Mouse (Mus musculus) gonadal fat pad, adult 2 months (tissue): ENCODE results near the gene Tbc1d30. TPM values are rescaled to one million over a fixed set of nuclear protein-coding genes. Genes with fewer than 3 reads are reported as not detected.
"Not testable (repeated sequence)": the region's sequence is repeated elsewhere in the genome, so short reads cannot be mapped to it uniquely, and the experiment has no call there.

ENCODE experiments used
- DNase-seq: peaks from one replicate; pipeline ENCODE4 v3.0.0-alpha.2; 2012; ENCODE audit warnings: low read depth
- polyA plus RNA-seq: library from polyadenylated mRNA; depleted of rRNA; stranded (reverse); fragments of >200 nt; gene quantifications from 2 replicates; pipeline ENCODE4 v1.2.3, GENCODE M21; 2012

Tbc1d30 gene
- polyA plus RNA-seq, 1 experiment, result 7.3 TPM

DNA sequence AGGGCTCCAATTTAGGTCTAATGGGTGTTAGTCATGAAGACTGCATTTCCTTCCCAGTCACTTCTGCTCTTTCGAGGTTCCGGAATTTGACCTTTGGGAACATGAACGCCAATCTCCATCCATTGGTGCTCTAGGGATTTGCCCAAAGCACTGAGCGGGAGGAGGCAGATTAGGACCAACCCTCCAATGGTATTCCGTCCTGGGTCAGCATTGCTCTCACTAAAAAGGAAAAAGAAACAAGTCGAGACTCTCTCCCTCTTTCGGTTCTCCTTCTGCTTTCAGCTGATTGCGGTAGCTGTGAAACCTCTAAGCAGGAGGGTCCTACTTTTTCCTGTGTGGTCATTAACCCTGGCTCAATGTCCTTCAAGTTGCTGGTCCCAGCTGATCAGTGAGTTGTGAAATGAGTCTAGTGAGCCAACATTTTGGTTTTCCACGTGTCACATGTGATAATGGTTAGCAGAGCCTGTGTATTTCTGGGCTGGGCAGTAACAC, 14.7 kb upstream of the Tbc1d30 start:
- no peak for DNase-seq

DNA sequence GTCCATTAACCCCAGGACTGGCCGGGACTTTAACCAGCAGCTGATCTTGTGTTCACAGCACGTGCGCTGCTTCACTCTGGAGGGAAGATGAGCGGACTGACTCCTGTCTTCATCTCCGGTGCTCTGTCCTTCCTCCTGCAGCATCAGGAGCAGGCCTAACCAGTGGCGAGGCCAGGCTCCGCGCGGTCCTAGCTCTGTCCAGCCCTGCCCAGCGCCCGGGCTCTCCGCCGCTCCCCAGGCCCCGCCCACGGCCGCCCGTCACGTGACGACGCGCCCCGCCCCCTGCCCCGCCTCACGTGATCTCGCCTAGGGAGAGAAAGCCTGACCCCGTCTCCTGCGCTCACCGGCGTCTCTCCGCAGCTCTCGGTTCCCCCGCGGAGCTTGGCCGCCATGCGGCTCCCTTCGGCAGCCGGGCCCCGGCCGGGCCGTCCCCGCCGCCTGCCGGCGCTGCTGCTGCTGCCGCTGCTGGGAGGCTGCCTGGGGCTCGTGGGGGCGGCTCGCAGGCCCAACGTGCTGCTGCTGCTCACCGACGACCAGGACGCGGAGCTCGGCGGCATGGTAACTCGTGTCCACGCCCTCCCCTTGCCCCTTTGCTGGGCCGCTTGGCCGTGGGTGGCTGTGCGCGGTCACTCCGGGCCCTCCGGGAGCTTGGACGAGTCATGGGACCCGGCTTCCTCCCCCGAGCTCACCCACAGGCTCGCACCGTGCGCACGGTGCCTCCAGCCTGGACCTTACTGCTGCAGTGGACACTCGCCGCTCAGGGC, 13.9 kb upstream of the Tbc1d30 start, which contains the start of gene Gns:
TSS of gene Gns (plus strand) at position 290 of the 764 bp plus-strand sequence.
- no peak for DNase-seq

DNA sequence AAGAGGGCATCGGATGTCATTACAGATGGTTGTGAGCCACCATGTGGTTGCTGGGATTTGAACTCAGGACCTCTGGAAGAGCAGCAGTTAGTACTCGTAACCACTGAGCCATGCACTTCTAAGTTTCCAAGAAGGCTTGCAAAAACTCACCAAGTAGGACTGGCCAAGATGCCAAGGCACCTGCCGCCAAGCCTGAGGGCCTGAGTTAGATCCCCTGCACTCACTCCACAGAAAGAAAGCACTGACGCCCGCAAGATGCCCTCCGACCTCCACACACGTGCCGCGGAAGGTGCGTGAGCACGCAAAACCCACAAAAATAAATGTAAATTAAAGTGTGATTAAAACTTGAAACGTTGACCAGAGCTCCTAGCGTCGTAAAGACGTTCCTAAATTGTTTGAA, 13.2 kb upstream of the Tbc1d30 start:
- DNase-seq, result no peak

DNA sequence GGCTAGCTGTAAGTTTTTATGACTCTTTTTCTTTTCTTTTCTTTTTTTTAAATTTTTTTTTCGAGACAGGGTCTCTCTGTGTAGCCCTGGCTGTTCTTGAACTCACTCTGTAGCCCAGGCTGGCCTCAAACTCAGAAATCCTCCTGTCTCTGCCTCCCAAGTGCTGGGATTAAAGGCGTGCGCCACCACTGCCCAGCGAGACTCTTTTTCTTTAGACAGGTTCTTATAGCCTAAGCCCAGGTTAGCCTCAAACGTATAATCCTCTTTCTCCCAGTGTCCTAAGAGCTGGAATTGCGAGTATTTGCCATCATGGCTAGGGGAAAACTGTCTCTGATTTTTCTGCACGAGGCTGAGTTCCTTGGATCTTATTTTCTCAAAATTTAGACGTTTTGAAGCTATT, 12.1 kb upstream of the Tbc1d30 start:
- no peak for DNase-seq

DNA sequence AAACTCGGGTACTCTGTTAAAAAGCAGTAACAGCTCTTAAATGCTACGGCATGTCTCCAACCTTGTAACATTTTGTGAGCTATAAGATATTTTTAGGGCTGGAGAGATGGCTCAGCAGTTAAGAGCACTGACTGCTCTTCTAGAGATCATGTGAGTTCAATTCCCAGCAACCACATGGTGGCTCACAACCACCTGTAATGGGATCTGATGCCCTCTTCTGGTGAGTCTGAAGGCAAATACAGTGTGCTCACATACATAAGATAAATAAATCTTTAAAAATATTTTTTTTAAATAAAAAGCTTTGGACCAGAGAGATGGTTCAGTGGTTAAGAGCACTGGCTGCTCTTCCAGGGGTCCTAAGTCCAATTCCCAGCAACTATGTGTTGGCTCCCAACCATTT, 9.3 kb upstream of the Tbc1d30 start:
- DNase-seq, result no peak

DNA sequence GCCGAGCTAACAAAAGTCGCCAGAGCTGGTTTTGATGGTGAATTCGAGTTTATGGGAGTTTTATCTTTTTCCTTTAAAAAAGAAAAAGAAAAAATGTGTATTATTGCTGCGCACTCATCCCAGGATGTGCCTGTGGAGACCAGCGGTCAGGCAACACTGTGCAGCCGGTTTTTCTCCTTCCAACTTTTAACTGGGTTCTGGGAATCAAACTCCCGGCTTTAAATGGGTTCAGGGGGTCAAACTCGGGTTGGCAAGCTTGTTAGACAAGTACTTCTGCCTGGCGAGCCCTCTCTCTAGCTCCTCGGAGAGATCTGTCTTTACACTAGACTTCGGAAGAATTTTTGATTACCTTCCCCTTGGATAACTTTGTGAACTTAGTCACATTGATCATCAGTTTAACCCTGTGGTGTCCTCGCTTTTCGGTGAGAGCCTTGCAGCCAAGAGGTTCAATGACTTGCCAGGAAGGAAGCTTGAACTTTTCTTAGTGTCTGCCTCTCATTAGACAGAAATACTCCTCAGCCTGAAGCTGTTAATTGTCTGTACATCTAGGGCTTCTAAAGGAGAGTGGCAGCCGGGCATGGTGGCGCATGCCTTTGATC, 713 bp upstream of the Tbc1d30 start:
- DNase-seq, result no peak

DNA sequence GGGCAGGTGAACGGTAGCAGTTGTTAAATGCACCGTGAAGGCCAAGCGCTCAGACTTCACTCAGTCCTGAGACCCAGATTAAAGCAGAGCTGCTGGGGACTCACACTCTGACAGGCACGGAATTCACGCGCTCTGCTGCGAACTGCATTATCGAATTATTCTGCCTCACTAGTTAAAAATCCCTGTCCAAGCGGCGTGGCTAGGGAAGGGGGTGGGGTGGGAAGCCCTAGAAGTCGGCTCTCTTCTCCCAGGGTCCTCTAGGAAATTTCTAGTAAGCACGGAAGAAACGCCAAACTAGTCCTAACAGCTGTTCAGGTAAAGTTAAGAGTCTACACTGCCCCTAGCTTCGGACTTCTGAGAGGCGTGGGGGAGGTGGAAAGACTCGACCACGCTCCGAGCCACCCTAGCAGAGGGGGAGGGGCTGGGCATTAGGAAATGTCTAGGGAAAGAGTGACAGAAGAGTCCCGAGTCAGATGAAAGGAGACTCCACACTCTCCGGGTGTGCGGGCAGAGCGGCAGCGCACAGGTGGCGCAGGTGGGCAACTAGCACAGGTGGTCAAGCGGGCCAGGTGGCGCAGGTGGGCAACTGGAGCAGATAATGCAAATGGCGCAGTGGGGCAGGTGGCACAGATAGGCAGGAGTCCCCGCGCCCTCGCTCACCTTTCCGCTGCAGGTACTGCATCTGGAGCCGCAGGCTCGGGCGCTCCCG, 567 bp downstream of the Tbc1d30 start:
- DNase-seq, result no peak

DNA sequence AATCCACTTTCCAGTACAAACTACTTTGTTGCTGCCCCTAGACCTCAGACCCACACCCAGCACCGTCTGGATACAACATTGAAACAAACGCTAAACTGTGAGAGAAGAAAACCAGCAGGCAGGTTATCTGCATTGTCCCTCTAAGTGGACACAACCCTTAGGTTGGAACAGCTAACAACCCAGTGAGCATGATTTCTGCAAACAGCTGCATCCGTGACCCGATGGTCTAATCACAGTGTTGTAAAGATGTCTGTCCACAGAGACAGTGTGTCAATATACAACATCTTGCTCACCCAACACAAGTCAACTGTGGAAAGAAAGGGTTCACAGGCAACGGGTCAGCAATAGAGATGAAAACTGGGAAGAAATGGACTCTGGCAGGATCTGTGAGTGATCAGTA, 1.8 kb downstream of the Tbc1d30 start:
- DNase-seq, result no peak

DNA sequence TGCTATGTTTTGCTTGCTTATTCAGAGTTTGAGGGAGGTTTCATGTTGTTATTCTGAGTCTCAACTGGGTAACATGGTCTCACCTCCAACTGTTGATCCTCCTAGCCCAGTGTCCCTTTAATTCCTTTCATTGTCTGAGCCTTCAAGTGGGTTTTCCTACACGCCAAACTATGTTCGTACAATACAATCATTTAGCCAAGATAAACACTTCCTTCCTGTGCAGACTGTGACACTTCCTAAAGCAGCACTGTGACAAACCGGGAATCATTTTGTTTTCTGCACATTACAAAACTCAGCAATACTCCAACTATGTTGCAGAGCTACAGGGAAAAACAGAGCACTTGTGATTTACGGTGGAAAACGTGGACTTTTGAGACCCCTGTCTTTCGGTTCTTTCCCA, 7.2 kb downstream of the Tbc1d30 start:
- no peak for DNase-seq

DNA sequence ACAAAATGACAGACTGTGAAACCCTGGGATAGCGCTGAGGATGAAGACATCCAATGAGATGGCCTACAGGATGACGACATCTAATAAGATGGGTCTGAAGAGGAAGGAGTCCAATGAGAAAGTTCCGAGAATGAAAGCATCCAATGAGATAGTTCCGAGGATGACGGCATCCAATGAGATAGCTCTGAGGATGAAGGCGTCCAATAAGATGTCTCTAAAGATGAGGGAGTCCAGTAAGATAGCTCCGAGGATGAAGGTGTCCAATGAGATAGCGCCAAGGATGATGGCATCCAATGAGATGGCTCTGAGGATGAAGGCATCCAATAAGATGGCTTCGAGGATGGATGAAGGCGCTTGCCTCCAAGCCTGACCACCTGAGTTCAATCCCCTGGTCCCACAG, 8.8 kb downstream of the Tbc1d30 start:
- DNase-seq, result no peak

DNA sequence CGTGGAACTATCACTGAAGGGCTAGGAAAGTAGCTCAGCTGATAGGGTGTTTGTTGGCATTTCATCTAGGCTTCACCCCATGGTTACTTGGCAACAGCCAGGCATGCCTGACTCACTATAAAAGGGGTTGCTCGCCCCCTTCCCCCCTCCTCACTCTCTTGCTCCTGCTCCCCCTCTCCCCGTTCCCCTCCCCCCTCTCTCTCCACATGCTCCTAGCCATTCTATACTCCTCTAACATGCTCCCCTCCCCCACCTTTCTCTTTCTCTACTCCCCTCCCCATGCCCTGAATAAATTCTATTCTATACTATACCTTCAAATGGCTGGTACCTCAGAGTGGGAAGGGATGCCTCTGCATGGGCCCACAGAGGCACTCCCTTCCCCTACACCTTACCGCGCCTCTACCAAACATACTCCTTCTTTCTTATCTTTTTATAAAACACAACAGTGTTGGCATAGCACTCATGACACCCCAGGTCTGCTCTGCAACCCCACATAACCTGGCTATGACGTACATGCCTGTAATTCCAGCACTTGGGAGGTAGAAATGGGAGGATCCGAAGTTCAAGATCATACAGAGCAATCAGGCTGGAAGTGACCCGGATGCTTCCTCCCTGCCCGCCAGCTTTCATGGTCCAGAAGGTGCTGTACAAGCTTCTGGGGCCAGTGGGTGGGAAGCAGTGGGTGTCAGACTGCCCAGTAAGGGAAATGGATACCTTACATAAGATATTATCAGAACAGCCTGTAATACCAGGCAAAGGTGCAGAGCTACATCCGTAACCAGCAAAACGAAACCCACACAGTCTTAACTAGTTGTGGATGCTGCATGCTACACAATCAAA, 10.1 kb downstream of the Tbc1d30 start:
- no peak for DNase-seq

DNA sequence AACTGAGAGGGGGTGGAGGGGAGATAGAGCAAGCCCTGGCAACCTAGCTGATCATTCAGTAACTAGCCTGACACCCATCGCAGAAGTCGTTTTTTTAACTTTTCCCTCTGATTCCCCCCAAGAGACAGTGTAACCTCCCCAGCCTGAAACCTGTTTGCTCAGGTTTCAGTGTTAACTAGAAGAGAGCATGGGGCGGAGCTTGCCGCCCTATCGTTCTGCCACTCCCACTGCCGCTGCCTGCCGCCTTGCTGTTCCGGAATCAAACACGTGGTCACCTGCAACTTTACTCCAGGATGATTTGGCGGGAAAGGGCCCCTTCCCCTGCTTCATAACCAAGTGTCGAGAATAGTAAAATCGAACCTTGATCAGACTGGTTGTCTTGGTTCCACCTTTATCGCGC, 14.5 kb downstream of the Tbc1d30 start:
- not testable (repeated sequence) for DNase-seq

DNA sequence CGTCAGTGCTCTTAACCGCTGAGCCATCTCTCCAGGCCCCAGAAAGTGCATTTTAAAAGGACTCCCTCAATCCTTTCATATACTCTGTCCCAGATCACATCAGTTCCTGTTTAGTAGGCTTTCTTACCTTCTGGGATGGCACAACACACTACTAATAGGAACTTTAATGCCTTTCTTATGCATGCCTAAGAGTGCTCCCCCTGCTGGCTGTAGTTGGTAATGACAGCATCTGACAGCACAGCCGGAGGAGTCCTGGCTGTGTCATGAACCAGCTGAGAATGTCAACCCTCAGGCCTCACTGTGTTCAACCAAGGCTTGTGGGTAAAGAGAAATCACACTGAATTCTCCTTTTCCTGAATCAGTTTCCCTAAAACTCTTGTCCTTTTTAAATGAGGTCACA, 16.5 kb downstream of the Tbc1d30 start:
- DNase-seq, result no peak

DNA sequence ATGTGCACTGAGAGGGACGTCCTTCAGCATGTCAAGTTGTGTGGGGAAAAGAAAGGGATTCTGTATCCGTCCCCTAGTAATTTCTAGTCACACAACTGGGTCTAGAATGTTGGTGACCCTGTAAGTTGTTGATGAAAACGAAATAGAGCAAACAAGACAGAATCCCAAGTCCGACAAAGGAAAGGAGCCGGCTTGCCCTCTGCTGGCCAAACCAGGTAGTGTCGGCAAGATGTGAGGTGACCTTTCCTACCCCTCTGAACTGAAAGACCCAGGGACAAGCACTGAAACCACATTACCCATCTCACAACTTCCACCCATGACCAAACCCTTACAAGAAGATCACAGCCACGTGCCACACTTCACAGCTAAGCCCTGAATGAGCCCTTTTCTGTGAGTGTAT, 20.1 kb downstream of the Tbc1d30 start:
- no peak for DNase-seq

DNA sequence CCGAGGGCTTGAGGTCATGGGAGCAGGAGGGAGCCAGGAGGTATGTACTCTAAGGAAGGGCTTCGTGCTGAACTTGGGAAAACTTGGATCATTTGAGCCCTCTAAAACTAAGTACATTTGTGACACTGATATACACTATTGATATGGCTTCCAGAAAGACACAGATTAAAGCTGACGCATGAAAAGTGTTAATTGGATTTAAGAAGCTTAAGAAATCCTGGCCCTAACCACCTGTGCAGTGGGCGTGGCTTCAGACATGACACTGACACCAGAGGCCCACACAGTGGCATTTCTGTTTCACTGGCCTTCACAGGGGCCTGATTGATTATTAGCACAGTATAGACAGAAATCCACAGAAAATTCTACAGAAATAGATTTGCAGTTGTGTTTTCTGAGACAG, 21.5 kb downstream of the Tbc1d30 start:
- DNase-seq, result no peak

DNA sequence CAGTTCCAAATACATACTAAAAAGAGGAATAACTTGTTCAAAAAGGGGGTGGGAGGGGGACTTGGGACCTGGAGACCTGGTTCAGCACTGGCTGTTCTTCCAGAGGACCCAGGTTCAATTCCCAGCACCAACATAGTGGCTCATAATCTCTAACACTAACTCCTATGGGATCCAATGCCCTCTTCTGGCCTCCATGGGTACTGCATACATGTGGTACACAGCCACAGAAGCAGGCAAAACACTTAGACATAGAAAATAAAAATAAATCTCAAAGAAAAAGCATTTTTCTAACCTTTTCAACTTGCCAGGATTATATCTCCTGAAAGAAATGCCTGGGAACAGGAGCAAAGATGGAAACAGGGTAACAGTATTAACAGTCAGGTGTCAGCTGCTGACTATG, 24.9 kb downstream of the Tbc1d30 start:
- no peak for DNase-seq

DNA sequence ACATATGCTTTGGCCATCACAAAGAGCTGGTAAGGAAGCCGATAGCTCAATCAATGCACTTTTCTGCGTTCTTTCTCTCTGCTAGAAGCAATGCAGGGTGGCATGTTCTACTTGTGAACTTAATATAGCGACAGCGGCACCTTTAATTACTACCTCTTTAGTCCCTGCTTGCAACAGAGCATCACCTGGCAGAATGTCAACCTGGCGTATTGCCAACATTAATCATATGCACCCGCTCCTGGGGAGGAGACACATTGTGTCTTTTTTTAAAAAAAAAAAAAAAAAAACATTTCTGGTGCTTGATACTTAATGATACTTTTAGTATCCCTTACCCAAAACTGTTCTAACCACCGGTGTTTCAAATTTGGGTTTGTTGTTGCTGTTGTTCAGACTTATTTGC, 27.6 kb downstream of the Tbc1d30 start:
- DNase-seq, result peak; percentile 54

DNA sequence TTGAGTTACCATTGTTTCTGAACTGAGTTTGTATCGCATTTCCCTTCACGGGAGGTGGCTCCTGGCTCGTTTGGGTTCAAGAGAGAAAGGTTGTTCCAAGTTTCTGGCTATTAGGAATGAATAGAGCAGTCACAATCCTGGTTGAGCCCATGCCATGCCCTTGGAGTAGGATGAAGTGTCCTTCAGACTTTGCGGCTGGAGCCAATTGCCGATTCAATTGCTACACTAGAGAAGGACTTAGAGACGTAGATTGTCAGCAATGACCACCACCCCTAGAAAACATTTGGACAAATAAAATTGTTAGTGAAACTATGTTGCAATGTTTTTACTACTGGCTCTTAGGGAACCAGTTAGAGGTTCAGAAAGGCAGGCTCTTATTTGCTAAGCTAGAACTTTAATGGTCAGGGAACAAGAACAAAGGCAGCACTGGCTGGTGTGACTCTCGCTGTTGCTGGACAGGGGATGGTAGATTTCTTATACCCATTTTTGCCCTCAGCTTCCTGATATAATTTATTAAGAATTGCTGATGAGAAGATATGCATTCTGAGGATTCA, 32.6 kb downstream of the Tbc1d30 start:
- no peak for DNase-seq

DNA sequence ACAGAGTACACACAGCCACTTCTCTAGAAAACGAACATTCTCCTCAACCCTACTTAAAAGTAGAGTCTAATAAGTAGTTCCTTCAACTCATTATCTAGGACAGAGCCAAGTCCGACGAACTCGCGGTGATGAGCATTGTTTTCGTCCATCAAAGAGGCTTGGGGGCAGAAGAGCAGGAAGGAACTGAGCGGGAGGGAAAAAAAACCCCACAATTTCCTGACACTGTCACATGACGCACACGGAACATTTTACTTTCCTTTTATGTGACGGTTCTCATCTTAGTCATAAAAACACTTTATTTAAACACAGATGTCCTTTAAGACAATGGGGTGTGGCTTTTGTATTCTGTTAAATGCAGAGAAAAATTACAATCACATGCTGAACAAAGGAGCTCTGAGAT, 34.7 kb downstream of the Tbc1d30 start:
- DNase-seq, result no peak

DNA sequence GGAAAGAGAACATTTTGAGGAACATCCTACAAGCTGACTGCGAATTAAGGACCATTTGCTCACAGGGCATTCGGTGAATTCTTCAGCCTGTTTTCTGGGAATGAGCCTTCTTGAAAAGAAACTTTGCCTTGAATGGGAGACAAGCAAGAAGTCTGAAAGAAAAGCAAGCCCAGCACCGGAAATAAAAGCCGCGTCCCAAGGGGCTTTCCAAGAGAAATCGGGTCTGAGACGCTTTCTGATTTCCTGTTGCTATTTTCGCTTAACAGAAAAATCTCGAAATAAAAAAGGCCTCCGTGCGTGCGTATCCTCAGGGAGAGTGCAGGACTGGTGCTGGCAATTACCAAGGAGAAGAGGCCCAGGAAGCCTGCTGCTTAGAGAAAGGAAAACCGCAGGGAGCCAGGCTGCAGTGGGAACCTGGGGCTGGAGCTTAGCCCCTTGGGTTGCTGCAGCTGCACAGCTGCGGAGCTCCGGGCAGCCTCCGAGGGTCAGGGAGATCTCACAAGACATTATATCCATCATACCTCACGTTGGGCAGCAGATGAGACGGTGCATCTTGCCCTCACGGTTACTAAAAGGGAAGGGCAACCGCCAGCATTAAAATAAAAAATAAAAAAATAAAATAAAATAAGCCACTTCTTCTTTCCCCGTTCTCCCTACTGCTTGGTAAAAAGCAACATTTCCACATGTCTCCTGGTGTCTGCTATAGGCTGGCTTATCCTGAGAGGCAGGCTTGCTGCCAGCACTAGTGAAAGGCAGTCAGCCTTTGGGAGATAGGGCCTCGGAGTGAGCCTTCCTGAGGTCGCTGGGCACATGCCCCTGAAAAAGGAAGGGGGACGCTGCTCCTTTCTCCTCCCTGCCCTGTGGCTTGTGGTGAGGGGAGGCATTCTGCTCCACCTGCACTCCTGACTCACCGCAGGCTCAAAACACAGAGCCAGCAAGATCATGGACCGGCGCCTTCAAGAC, 35.5 kb downstream of the Tbc1d30 start:
- no peak for DNase-seq
